Mouse (Mus musculus) kidney, embryonic 15.5 days (tissue): ENCODE measurements around the gene Sesn3. TPM values are rescaled to one million over a fixed set of nuclear protein-coding genes. Genes with fewer than 3 reads are reported as not detected.
A peak's percentile ranks its signal among the peaks of the same experiment; 100 is the strongest.
"Not testable (repeated sequence)": the region's sequence is repeated elsewhere in the genome, so short reads cannot be mapped to it uniquely, and the experiment has no call there.

ENCODE experiments used
- ATAC-seq: fragments of 200-750 bp; cut with Nextera tagmentation; replicated peaks from 2 replicates; pipeline ENCODE4 v1.8.0; 2017; ENCODE audit warnings: moderate TSS enrichment; ENCODE audit not compliant: low FRiP score
- H3K27ac ChIP-seq: fragments of 300-500 bp; sonication (generic); 2 replicates; pipeline ENCODE4 v1.5.1; 2015; ENCODE audit warnings: mild to moderate bottlenecking, inconsistent platforms
- H3K27me3 ChIP-seq: fragments of 300-500 bp; sonication (generic); 2 replicates; pipeline ENCODE4 v1.6.1; 2015; ENCODE audit warnings: inconsistent platforms
- H3K36me3 ChIP-seq: fragments of 300-500 bp; sonication (generic); 2 replicates; pipeline ENCODE4 v1.6.1; 2015; ENCODE audit warnings: inconsistent platforms
- H3K4me1 ChIP-seq: fragments of 300-500 bp; sonication (generic); 2 replicates; pipeline ENCODE4 v1.6.1; 2015; ENCODE audit warnings: inconsistent platforms
- H3K4me2 ChIP-seq: fragments of 300-500 bp; sonication (generic); 2 replicates; pipeline ENCODE4 v1.6.1; 2015; ENCODE audit warnings: moderate library complexity, mild to moderate bottlenecking, inconsistent platforms
- H3K4me3 ChIP-seq: fragments of 300-500 bp; sonication (generic); replicated peaks from 2 replicates; pipeline ENCODE4 v1.5.1; 2015; ENCODE audit warnings: mild to moderate bottlenecking, inconsistent platforms
- H3K9ac ChIP-seq: fragments of 300-500 bp; sonication (generic); 2 replicates; pipeline ENCODE4 v1.6.1; 2015; ENCODE audit warnings: mild to moderate bottlenecking, inconsistent platforms
- H3K9me3 ChIP-seq: fragments of 300-500 bp; sonication (generic); replicated peaks from 2 replicates; pipeline ENCODE4 v1.6.1; 2016; ENCODE audit warnings: inconsistent platforms
- WGBS: fragments of 180-500 bp; shearing (Covaris S2); methylation state at CpG from one replicate; pipeline ENCODE4 v1.1.7; 2015; ENCODE audit warnings: mixed read lengths; 5-methylcytosine and 5-hydroxymethylcytosine counted together
- polyA plus RNA-seq: library from polyadenylated mRNA; unstranded; fragments of >200 nt; fragmentation: Nextera tagmentation; extraction: Ambion mirVana; gene quantifications from 2 replicates; pipeline ENCODE4 v1.2.1, GENCODE M21; 2015

Sesn3 gene
- polyA plus RNA-seq, 1 experiment from 2014 or later, result 20.9 TPM

DNA sequence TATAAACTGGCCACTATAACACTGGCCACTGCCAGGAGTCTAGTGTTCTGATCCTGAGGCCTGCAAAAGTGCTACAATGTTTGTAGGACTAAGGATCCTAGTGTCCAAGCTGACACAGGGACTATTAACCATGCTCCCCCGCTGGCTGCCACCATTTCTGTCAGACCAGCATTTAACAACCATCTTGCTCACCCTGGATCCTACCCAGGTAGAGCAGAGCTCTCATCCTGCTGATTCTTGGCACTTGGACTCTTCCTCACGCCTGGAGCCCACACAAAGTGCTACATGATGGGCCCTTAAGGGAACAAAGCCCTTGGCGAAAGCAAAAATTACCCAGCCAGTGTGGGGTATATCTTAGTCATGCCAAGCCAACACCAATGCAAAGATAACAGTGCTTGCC lies 62.0 kb downstream of the Sesn3 start:
- no peak for ATAC-seq
- Histone ChIP-seq H3K36me3 (peaks cover 7% of the 10 kb centered on the region), H3K9ac (no peak overlapping the region), H3K9me3 (no peaks in the 10 kb centered on the region), H3K4me1 (no peaks in the 10 kb centered on the region), H3K4me3 (no peak overlapping the region), H3K27ac (no peak overlapping the region), H3K27me3 (no peaks in the 10 kb centered on the region), H3K4me2 (no peak overlapping the region)
- WGBS, result 89% methylated on average over 3 of the region's 3 CpGs

DNA sequence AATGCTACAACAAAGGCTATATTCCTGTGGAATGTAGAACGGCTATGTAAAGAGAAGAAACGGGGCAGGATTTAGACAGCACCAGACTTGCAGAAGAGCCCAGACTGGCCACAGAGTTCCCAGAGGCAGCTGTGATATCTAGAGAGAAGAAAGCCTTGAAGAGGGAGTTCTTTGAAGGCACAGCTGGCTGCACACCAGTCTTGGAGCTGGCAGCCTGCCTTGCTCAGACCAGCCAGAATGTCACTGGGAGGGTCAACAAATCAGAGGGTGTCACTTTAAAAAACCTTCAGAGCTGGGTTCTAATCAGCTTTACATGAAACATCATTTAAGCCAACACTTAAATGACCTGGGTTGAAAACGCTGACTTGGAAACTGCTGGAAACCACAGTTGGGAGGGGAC lies 63.8 kb downstream of the Sesn3 start:
- Histone ChIP-seq H3K27ac (no peak overlapping the region), H3K9ac (no peak overlapping the region), H3K9me3 (no peaks in the 10 kb centered on the region), H3K4me3 (no peak overlapping the region), H3K36me3 (no peaks in the 10 kb centered on the region), H3K4me2 (no peak overlapping the region), H3K27me3 (no peaks in the 10 kb centered on the region), H3K4me1 (no peaks in the 10 kb centered on the region)
- ATAC-seq, result 0 out of 2 replicates have a peak, but pooled peaks have one; percentile 33
- 63% methylated on average over 3 of the region's 3 CpGs for WGBS

GRCm38 (mm10) chr9:14342041-14342668 lies 67.3 kb downstream of the Sesn3 start:
- H3K9me3 ChIP-seq, result no peaks in the 10 kb centered on the region
- no peaks in the 10 kb centered on the region for H3K27me3 ChIP-seq
- WGBS, result 55% methylated on average over 4 of the region's 4 CpGs
- no peak overlapping the region for H3K9ac ChIP-seq
- ATAC-seq, result peak; percentile 83
- no peaks in the 10 kb centered on the region for H3K4me1 ChIP-seq
- no peaks in the 10 kb centered on the region for H3K36me3 ChIP-seq
- no peak overlapping the region for H3K4me2 ChIP-seq
- no peak overlapping the region for H3K27ac ChIP-seq
- no peak overlapping the region for H3K4me3 ChIP-seq

DNA sequence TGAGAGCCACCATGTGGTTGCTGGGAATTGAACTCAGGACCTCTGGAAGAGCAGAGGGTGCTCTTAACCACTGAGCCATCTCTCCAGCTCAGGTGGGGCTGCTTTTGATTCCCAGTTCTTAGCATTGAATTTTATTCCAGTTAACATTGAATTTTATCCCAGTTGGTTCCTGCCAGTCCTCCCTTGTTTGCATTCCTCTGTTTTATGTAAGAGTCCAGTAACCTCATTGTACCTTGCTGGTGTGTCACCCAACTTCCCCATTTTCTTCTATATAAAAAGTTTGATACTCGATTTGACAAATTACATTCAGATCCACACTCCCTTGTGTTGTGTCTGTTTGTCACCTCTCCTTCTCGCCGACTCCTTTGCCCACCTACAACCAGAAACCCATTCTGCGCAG lies 71.0 kb downstream of the Sesn3 start:
- H3K27ac ChIP-seq, H3K36me3 ChIP-seq, ATAC-seq, H3K27me3 ChIP-seq, H3K4me1 ChIP-seq, H3K4me3 ChIP-seq, H3K4me2 ChIP-seq, H3K9ac ChIP-seq, H3K9me3 ChIP-seq: not testable (repeated sequence)
- whole genome bisulfite sequencing, result 86% methylated on average over 4 of the region's 4 CpGs

- no peak overlapping the region for H3K4me3 ChIP-seq
- H3K9me3 ChIP-seq, result no peaks in the 10 kb centered on the region
- H3K9ac ChIP-seq, result no peak overlapping the region
- no peaks in the 10 kb centered on the region for H3K36me3 ChIP-seq
- H3K4me2 ChIP-seq, result no peak overlapping the region
- ATAC-seq, result no peak
- WGBS, result 69% methylated on average over 4 of the region's 4 CpGs
- no peak overlapping the region for H3K27ac ChIP-seq
- H3K27me3 ChIP-seq, result no peaks in the 10 kb centered on the region
- no peaks in the 10 kb centered on the region for H3K4me1 ChIP-seq
Observed at GRCm38 (mm10) chr9:14348416-14348815, 73.5 kb downstream of the Sesn3 start.

DNA sequence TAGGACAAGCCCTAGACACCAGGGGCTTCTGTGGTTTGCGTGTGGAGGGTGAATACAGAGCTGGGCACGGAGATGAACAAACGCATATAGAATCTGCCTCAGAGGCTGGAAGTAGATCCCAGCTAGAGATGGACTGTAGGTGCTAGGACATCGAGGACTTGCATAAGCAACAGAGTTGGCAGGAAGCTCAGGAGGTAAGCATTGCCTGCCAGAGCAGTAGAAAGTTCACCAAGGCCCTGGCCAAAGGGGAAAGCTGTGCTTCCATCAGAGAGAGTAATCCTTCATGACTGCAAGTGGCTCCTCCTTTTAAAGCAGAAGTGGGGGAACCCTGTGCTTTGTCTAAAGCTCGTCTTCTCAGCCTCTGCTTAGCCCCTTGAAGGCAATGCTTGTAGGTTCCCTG lies 74.5 kb downstream of the Sesn3 start:
- Histone ChIP-seq H3K4me1 (no peaks in the 10 kb centered on the region), H3K4me3 (no peak overlapping the region), H3K9ac (no peak overlapping the region), H3K27me3 (no peaks in the 10 kb centered on the region), H3K9me3 (no peaks in the 10 kb centered on the region), H3K27ac (no peak overlapping the region), H3K4me2 (no peak overlapping the region), H3K36me3 (no peaks in the 10 kb centered on the region)
- 85% methylated on average over 5 of the region's 5 CpGs for WGBS
- ATAC-seq, result no peak

DNA sequence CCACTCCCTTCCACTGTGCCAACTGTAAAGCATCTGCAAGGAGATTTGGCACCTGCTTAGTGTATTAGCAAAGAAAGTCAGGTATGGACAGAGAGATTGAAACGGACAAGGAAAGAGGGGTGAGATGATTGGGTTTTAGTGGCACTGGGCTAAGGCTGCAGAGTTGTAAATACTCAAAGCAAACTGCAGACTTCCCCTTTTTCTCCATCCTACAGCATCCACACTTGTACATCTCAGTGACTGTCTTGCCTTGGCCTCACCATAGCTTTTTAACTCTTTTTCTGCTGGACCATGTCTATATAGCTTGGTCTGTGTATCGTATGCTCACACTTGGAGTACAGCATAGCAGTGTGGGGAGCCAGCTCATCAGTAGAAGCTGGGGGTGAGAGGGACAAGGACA lies 75.9 kb downstream of the Sesn3 start:
- Histone ChIP-seq H3K4me3 (no peak overlapping the region), H3K9me3 (no peaks in the 10 kb centered on the region), H3K9ac (no peak overlapping the region), H3K36me3 (no peaks in the 10 kb centered on the region), H3K4me1 (no peaks in the 10 kb centered on the region; the same call in 1 of the 2 replicates), H3K4me2 (no peak overlapping the region), H3K27me3 (no peaks in the 10 kb centered on the region), H3K27ac (no peak overlapping the region)
- WGBS, result 65% methylated on average over 2 of the region's 2 CpGs
- no peak for ATAC-seq

DNA sequence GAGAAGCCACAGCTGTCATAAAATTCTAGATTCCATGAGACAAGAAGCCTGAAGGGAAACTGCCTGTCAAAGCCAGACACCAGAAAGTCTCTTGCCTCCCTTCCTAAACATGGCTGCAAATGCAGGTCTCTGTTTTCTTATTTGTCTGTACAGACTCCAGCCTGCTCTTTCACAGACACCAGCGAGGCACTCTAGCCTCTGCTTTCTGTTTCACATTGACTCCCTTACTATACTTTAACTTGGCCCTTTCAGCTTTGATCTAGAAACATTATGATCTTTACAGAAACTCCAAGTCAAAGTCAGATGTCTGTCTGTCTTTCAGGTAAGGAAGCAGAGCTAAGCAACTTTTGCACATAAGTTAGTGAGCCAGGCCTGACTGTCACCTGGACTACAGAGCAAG lies 77.5 kb downstream of the Sesn3 start:
- no peaks in the 10 kb centered on the region for H3K27me3 ChIP-seq
- H3K9me3 ChIP-seq, result no peaks in the 10 kb centered on the region
- no peak overlapping the region for H3K27ac ChIP-seq
- no peak overlapping the region for H3K9ac ChIP-seq
- ATAC-seq, result no peak
- no peak overlapping the region for H3K4me2 ChIP-seq
- no peak overlapping the region for H3K4me3 ChIP-seq
- H3K4me1 ChIP-seq, result no peaks in the 10 kb centered on the region; the same call in 1 of the 2 replicates
- H3K36me3 ChIP-seq, result 0 out of 2 replicates have a peak, but pooled peaks cover 2% of the 10 kb centered on the region
- 90% methylated on average over 1 of the region's 1 CpGs for WGBS

DNA sequence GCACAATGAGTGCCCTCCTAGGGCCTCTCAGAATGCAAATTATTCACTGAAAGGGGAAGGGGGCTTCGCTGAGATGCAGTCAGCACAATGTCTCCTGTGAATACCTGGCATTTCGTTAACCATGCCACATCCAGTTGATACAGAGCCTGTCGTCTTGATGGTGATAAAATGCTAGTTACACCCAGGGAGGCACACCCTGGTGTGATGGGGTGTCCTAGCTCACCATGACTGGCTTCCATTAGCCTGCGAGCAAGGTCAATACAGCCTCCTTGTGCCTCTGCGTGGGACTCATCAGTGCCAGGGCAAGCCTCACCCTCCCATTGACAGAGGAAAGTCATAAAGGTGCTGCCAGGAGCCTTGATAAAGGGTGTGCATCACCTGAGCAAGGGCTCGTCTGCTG lies 80.0 kb downstream of the Sesn3 start:
- no peaks in the 10 kb centered on the region; the same call in 1 of the 2 replicates for H3K4me1 ChIP-seq
- no peak overlapping the region for H3K4me2 ChIP-seq
- H3K4me3 ChIP-seq, result no peak overlapping the region
- H3K27me3 ChIP-seq, result no peaks in the 10 kb centered on the region
- H3K9me3 ChIP-seq, result no peaks in the 10 kb centered on the region
- no peak overlapping the region for H3K27ac ChIP-seq
- 76% methylated on average over 6 of the region's 6 CpGs for WGBS
- H3K36me3 ChIP-seq, result 0 out of 2 replicates have a peak, but pooled peaks cover 2% of the 10 kb centered on the region
- ATAC-seq, result no peak
- H3K9ac ChIP-seq, result no peak overlapping the region

DNA sequence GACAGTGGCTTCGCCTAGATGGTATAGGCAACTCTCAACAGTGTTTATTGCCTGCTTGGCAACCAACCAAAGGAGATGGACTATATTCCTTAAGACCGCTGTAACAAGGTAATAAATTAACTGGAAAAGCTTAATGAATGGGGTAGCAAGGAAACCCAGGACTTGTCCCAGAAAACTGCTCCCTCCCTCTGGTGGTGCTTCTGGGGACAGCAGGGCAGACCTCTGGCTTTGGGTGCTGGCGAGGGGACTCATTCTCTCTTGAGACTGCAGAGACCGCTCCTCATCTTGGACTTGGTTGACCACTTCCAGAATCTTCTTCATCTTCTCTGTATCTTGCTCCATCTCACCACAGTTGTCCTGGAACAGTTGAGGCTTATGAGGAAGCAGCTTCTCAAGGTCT lies 82.2 kb downstream of the Sesn3 start:
- WGBS, result 82% methylated on average over 4 of the region's 4 CpGs
- H3K27me3 ChIP-seq, result no peaks in the 10 kb centered on the region
- H3K27ac ChIP-seq, result no peak overlapping the region
- no peak overlapping the region for H3K4me3 ChIP-seq
- H3K36me3 ChIP-seq, result 0 out of 2 replicates have a peak, but pooled peaks cover 2% of the 10 kb centered on the region
- no peaks in the 10 kb centered on the region; the same call in 1 of the 2 replicates for H3K4me1 ChIP-seq
- no peak overlapping the region for H3K4me2 ChIP-seq
- H3K9me3 ChIP-seq, result no peaks in the 10 kb centered on the region
- no peak for ATAC-seq
- H3K9ac ChIP-seq, result no peak overlapping the region

DNA sequence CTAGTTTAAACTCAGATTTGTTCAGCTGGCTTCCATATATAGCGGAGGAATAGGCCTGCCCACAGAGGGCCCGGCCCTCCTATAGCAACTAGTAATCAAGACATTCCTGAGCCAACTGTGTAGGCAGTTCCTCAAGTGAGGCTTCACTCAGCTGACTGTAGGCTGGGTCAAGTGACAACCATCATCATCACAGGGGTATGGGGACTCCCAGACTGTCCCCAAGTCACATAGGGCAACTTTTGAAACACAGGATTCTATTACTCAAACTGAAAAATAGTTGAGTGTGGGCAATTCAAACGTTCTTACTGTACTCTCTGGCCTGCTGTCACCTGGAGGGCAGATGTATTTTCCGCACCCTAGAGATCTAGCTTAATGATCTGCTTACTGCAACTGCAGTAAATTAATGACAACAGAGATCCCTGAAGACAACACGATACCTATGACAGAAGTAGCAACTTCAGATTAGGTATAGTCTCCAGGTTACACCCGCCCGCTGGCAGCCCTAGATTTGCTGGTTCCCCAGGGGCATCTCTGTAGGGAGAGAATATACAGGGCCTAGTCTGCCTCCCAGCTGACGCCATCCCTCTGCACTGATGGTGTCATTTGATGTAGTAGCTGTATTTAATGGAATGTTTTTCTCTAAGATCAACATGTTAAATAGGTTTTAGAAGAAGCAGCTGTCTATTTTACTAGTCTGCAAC lies 87.4 kb downstream of the Sesn3 start:
- Histone ChIP-seq H3K9ac (no peak overlapping the region), H3K36me3 (0 out of 2 replicates have a peak, but pooled peaks cover 1% of the 10 kb centered on the region), H3K9me3 (no peaks in the 10 kb centered on the region), H3K4me2 (no peak overlapping the region), H3K4me3 (no peak overlapping the region), H3K4me1 (no peaks in the 10 kb centered on the region), H3K27me3 (no peaks in the 10 kb centered on the region), H3K27ac (no peak overlapping the region)
- WGBS, result 85% methylated on average over 8 of the region's 8 CpGs
- ATAC-seq, result no peak

GRCm38 (mm10) chr9:14363540-14363939 lies 88.7 kb downstream of the Sesn3 start:
- Histone ChIP-seq H3K27ac (no peak overlapping the region), H3K4me1 (no peaks in the 10 kb centered on the region), H3K36me3 (no peaks in the 10 kb centered on the region), H3K27me3 (no peaks in the 10 kb centered on the region), H3K4me3 (no peak overlapping the region), H3K9ac (no peak overlapping the region), H3K4me2 (no peak overlapping the region), H3K9me3 (no peaks in the 10 kb centered on the region)
- ATAC-seq, result no peak
- 81% methylated on average over 6 of the region's 6 CpGs for WGBS
